Mouse (Mus musculus) urinary bladder, postnatal 10 days (tissue): ENCODE data around the gene Lyrm9.

Source experiments
- DNase-seq: peaks from one replicate; pipeline ENCODE4 v3.0.0; 2022; ENCODE audit warnings: low spot score

The Lyrm9 gene

GRCm38 (mm10) chr11:78826442-78827013, at the start of gene Lyrm9:
Gene Lyrm9, plus strand, starts transcription at chr11:78826584.
- DNase-seq, result peak; percentile 88

DNA sequence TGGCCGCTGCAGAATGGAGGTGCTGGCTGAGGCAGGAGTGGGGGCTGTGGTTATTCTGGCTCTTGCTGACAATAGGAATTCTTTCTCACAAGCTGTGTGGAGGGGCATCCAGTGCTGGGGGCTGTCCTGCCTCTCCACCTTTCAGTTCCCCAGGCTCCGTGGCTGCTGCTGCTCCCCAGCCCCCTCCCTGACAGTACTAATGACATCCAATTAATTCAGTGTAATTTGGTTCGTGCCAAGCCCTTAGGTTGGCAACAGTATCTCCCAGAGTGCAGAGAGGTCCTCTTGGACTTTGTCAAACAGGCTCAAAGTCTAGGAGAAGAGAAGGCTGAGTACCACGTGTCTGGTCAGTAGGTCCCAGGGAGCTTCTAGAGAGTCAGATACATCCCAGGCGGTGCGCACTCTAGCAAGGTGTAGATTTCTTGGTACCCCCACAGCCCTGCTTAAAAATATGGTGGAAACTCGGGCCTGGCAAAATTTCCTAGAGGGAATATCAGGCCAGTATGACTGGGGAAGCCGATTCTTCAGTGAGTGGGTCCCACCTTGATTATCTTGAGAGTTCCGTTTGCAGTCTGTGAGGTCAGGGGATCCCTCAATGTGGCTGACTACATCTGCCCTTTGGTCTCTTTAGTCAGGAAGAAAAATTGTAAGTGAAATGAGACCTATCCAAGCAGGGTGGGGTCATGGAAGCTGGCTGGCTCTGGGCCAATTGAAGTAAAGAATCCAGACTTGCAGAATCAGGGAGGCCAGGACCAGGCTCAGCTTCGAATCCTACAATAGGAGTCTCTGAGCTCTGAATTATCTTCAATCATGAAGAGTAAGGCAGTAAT, 48.3 kb upstream of the Lyrm9 start:
- no peak for DNase-seq

GRCm38 (mm10) chr11:78780002-78780401, 46.4 kb upstream of the Lyrm9 start:
- DNase-seq, result no peak

GRCm38 (mm10) chr11:78780571-78780970, 45.8 kb upstream of the Lyrm9 start:
- DNase-seq, result no peak

- DNase-seq, result no peak
Measured at GRCm38 (mm10) chr11:78782326-78782725, 44.1 kb upstream of the Lyrm9 start.

DNA sequence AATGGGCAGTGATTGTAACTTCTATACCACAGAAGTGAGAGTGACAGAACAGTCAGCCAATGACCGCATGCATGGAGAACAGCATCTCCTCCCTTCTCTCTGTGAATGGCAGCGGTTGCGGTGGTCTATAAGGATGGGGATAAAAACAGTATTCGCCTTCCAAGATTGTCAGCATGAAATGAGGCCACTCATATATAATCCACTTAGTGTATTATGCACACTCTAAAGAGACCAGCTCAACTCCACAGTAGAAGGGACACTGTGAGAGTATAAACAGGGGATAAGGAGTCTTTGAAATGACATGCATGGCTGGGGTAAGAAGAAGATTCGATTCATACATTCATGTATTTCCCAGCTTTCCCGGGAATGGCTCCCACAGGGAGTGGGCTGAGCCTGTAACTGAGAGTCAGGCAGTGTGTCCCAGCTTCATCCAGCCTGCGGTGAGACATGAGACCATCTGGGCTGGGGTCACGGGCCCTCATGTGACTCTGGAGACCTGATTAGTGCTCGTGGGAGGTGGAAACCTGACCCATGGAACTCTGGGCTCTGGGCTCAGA, 43.5 kb upstream of the Lyrm9 start:
- DNase-seq, result no peak

DNA sequence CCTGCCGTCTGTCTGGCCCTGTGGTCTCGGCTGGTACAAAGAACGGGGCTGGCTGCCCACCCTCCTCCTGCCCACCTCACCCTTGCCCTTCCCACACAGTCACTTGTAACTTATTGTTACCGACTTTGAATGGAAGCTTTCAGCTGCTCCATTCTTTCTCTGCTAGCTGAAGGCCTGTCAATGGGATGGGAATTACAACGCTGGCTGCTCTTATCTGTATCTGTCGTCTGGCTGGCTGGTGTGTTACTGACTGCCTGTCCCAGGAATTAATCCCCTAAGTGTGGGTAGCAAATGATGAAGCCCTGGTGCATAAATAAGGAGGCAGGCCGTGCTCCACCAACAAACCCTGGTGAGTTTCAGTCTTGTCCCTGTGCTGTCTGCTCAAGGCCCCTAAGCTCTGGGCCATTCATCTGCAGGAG, 40.4 kb upstream of the Lyrm9 start:
- DNase-seq, result no peak

DNA sequence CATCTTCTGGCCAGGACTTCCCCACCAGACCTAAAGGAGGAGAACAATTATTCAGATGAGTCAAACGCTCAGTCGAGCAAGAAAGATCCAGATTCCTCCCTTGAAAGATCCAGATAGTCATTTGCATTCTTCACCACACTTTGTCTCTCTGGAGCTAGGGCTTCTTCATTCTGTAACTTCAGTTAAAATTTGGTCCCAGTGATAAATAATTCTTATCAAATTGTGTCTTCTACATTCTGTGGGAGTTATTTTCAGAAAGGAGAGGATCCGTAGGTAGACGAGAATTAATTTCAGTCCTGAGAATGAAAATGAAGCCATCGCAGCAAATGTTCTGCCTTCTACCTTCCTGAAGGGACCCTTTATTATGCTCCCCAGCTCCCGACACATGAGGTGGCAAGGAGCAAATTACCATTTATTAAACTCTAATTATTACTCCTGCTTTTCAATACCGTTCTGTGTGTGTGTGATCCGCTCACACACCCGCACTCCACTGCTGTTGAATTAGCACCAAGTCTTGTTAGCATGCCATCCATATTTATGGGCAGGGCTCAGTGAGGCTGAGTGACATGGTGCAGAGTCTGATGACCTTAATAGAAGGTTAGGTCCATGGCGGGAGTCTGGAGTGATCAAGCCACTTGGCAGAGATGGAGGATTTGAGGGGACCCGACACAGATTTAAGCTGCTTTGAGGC, 36.9 kb upstream of the Lyrm9 start:
- no peak for DNase-seq

GRCm38 (mm10) chr11:78791582-78791981, 34.8 kb upstream of the Lyrm9 start:
- DNase-seq, result peak; percentile 30

DNA sequence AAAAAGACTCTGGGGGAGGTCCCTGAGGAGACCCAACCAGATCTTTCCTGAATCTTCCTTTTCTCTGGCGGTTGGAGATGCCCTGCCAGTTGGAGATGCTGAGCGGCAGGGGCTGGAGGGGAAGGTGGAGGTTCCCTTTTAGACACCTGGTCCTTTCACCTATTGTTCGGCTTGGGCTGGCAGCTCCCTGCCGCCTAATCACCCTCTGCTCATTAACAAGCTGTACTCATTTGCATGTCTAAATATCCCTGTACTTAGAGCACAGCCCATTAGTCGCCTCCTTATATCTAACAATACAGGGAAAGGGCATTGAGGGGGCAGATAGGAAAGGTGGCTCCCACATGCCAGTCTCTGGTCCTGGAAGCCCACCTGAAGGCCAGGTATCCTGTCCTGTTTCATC, 34.3 kb upstream of the Lyrm9 start:
- DNase-seq, result no peak

GRCm38 (mm10) chr11:78792465-78792864, 33.9 kb upstream of the Lyrm9 start:
- no peak for DNase-seq

DNA sequence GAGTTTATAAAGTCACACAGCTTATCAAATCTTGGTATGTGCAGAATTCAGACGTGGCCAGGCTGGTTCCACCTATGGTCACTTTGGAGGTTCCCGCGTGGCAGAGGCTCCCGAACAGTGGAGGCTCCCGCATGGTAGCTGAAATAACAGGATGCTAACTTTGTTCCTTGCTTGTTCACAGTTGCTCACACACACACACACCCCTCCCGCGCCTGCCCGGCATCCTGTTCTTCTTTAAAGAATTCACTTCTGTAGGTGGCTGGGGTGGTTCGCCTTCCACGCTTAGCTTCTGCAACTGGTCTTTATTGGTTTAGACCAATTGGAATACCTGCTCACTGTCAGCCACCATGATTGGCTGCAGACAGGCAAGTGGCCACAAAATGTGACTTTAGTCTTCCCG, 33.3 kb upstream of the Lyrm9 start:
- DNase-seq, result no peak

DNA sequence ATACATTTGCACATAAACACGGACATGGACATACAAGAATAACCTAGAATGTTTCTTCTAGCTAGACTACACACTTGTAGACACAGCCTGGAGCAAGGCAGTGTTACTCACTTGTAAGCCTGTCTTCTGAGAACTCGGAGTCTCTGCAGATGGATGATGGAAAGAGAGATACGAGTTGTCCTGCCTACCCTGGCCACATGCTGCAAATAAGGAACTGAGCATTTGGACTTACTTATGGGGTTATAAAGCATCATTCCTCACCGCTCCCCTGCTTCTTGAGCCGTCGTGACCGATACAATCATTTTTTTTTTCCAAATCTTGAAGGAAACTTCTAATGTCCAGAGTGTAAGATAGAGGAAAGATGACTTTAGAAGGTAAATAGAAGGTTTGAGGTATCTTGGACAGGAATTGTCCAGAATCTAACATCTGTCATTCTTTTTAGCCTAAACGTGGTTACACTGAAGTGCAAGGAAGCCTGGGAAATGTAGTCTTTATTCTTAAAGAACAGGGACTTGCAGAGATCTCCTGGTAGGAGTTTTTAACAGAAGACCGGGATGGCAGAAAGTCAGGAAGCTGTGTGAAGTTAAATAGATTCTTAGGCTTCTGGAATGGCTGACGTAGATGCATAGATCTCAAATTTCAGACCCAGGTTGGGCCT, 30.2 kb upstream of the Lyrm9 start:
- DNase-seq, result no peak

- no peak for DNase-seq
Measured at GRCm38 (mm10) chr11:78801094-78801493, 25.3 kb upstream of the Lyrm9 start.

DNA sequence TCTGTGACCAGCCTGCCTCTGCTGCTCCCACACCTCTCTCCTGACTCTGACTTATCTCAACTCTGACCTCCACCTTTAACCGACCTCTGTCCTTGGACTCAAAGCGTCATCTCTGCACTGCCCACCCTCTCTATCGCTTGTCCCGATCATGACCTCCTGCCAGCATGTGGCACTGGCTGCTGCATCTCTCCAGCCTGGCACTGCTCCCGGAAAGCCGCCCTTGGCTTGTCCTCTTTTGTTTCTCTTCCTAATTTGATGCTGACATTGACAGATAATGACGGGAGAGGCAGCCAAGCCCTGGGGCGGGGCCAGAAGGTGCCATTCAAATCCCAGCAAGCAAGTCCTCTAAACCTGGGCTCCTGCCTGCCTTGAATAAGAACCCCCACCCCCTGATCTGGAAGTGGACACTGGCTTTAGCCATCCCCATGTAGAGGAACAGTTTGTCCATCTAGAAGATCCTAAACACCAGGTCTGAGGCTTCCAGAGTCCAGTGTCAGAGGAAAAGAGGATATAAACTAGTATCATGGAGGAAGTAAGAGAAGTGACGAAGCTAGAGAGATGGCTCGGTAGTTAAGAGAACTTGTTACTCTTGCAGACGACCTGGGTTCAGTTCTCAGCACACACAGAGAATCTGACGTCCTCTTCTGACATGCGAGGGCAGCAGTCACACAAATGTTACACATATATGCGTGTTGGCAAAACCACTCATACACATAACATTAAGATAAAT, 22.6 kb upstream of the Lyrm9 start:
- no peak for DNase-seq

- no peak for DNase-seq
Measured at GRCm38 (mm10) chr11:78804551-78804950, 21.8 kb upstream of the Lyrm9 start.

DNA sequence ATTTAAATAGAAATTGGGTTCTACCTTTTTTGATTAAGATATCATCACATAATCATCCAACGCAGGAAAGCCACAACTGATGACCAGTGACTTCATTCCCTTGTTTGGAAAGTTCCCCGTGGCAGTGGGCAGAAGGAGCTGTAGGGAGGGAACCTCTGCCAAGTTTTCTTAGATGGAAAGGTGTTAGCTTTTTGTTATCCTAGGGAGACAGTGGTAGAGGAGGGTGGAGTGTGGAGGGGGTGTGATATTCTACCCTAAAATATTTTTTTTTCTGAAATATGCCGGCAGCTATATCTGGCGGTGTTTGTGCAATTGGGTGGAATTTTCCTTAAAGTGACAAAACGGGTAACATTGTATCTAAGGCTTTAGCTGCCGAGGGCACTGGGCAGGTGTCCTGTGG, 21.2 kb upstream of the Lyrm9 start:
- no peak for DNase-seq

- DNase-seq, result no peak
Measured at GRCm38 (mm10) chr11:78805691-78806137, 20.7 kb upstream of the Lyrm9 start.

DNA sequence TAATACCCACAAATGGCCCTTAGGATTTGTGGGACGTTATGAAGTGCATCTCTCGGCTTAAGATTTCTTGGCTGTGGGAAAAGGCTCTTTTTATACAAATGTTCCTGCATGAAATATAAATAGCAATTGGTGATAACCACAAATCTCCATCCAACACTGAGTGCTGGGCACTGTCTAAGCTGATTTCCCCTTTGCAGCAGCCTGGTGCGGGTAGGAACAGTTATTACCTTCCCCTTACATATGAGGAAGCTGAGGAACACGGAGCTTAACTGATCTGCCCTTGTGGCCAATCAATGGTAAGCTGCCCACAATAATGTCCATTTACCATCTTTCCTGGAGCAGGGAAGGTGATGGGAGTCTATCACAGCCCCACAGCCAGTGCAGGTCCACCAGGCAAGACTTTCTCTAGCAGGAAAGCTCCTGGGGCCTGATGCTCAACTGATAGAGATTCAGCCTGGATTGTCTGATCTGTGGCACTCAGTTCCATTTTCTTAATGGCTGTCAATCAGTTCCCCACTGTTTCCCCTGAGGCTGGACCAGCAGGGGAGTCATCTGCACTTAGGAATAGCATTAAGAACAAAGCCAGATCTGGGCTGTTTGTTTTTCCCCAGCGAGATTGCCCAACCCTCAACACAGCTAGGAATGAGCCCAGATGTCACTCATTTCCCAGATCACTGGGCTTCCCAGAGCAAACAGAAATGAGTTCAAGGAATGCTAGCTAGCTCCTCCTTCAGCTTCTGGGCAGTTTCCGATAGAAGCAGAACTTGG, 18.9 kb upstream of the Lyrm9 start:
- DNase-seq, result no peak

DNA sequence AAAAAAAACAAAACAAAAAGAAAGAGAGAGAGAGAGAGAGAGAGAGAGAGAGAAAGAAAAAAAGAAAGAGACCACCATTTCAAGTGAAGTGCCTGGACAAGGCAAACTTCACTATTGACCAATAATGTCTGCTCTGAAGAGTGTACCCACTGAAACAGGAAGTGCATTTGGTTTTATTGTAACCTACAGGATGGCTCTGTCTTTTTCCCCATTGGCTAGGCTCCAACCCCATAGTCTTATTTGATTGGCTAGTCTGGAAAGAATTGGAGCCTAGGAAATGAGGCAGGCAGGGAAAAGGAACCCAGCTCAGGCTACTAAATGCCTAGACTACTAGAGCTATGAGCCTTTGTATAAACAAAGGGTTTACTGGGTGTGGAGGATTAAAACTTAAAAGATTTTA, 17.0 kb upstream of the Lyrm9 start:
- DNase-seq, result no peak

- DNase-seq, result no peak
Measured at GRCm38 (mm10) chr11:78814461-78814941, 11.9 kb upstream of the Lyrm9 start.
